Mouse (Mus musculus) induced T-regulatory cell, adult 2 months (primary cell): ENCODE measurements around the gene Prss27.

Source experiments
- DNase-seq: peaks from one replicate; pipeline ENCODE4 v3.0.0-alpha.2; 2012; ENCODE audit warnings: low read depth

Gene Prss27

GRCm38 (mm10) chr17:24037844-24038243 lies at the start of gene Prss27:
Prss27 (plus strand) TSS chr17:24038144.
- DNase-seq = no peak

DNA sequence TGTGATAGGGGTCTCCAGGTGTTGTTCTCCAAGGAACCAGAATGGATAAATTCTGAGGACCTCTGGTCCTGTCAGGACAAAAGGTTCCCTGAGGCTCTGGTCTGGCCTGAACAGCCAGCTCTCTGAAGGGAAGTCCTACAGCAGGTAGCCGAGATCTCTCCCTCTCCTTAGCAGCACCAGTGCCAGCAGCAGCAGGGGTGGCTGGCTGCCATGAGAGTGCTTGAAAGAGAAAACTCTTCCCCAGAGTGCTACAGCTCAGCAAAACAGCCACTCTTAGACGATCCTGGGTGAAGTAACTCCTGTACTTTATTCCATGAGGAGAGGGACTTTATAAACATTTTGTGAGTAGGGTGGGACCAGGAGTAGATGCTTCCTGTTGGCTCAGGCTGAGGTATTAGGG lies 48.1 kb upstream of the Prss27 start:
- DNase-seq = no peak

DNA sequence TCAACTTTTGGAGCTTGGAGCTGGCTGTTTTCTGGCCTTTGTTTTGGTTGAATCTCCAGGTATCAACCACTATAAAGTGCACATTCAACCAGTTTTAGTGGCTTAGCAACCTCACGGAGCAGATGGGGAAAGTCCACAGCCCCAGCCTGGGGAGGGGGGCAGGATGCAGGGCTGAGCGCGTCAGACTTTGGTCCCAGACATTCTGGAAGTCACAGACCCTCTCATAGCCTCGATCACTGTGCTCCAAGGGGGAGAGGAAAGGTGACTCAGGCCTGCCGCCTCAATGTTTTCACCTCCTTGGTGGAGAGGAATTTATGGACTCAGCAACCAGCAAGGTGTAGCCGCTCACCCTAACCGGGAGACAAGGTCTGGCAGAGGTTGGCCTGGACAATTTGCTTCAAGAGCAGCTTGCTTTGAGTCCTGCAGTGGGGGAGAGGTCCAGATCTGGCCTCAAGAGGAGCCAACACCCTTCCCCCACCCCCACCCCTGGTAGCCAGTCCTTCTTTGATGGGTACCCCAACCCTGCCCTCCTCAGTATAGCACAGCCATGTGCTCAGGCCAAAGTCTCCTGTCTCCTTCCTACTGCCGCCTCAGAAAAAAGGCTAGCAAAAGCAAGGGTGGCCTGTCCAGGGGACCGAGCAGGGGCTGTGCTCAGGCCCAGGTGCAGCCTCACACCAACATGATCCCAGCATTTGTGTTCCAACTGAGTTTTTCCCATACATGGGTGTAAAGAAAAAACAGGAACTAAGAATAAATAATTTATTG lies 45.0 kb upstream of the Prss27 start:
- DNase-seq = peak; percentile 37

DNA sequence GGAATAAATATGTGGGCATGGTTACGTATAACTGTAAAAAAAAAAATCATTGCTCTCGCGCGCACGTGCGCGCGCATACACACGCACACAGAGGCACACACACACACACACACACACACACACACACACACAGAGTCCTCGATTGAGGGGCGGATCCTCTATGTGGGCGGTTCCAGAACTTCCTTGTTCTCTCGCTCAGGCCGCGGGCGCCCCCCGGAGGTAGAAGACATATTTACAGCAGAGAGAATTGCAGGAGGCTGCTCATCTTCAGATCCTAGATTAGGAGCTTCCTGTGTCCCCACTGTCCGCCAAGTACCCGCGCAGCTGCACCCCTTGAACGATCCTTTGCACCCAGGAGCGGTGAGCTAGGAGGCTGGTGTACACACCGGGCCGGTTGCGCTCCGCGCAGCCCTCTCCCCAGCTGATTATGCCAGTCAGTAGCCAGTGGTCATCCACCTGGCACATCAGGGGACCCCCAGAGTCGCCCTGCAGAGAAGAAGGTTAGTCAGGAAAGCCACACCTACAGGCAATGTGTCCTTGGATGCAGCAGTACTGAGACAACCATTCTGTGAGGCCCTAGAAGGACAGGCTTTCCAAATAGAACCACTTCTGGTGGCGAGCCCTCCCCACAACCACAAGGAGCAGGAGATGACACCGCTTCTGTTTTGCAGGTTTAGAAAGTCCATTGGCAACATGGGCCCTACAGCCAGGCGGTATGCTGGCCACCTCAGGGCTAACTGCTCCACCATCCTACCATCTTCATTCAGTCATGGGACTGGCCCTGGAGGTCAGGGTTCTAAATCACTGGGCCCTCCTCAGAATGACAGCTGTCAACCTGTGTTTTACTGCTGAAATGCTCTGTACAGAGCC lies 44.1 kb upstream of the Prss27 start:
- DNase-seq = peak; percentile 96

DNA sequence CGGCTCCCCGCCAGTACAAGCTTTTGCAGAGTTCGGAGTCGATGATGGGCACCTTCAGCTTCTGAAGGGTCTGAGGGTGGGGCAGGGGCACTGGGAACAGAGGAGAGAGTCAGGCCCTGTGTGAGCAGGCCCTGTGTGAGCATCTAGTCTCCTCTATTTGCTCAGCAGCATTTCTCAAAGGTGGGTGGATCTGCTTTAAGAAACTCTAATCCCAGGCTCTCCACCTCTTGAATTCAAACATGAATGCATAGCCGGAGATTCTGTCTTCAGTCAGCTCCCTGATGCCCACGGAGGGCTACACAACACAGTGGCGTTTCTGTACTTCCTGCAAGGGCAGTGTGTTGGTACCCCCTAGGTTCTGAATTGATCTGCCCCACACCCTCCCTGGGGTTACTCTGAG lies 43.3 kb upstream of the Prss27 start:
- no peak for DNase-seq

- DNase-seq = no peak
These were observed 42.5 kb upstream of the Prss27 start for GRCm38 (mm10) chr17:23995421-23995820.

DNA sequence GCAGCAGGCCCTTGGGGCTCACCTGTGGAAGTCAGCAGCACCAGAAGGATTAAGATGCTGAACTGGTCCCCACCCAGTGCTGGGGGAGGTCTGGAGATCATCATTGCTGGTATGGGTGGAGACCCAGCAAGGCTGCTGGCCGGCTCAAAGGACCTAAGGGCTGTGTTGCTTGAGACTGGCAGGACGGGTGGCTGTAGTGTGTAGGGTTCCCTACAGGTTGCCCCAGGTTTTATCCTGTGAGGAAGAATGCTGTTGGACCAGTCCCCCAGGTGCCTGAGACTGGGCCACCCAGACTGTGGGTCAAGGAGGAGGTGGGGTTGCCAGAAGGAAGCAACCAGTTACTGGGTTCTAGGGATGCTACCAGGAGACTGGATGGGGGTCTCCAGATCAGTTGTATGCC lies 40.0 kb upstream of the Prss27 start, which contains the start of gene Prss22:
Prss22 (minus strand) TSS at position 200 of the 400 bp plus-strand sequence.
- DNase-seq = no peak

- DNase-seq = no peak
These were observed 39.6 kb upstream of the Prss27 start for GRCm38 (mm10) chr17:23998383-23998782.

- no peak for DNase-seq
These were observed 37.5 kb upstream of the Prss27 start for GRCm38 (mm10) chr17:24000404-24000803.

GRCm38 (mm10) chr17:24004071-24004665 lies 33.8 kb upstream of the Prss27 start:
- DNase-seq = no peak

GRCm38 (mm10) chr17:24005049-24005448 lies 32.9 kb upstream of the Prss27 start:
- no peak for DNase-seq

DNA sequence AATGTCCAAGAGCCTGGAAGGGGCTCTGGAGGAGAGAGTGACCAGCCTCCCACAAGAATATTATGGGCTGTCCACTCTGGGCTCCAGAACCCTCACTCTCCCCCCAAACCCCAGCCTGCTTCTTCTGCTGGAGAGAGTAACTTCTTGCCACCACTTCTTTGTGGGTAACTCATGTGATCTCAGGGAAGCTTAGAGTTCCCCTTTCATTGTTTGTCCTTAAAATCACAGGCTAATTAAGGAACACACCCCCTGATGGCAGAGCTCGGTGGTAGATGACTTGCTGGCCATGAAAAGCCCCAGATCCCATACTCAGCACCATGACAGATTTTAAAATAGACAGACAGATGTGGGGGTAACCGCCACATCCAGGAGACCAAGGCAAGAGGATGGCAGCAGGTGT lies 31.0 kb upstream of the Prss27 start:
- no peak for DNase-seq

GRCm38 (mm10) chr17:24007391-24007790 lies 30.6 kb upstream of the Prss27 start:
- no peak for DNase-seq

DNA sequence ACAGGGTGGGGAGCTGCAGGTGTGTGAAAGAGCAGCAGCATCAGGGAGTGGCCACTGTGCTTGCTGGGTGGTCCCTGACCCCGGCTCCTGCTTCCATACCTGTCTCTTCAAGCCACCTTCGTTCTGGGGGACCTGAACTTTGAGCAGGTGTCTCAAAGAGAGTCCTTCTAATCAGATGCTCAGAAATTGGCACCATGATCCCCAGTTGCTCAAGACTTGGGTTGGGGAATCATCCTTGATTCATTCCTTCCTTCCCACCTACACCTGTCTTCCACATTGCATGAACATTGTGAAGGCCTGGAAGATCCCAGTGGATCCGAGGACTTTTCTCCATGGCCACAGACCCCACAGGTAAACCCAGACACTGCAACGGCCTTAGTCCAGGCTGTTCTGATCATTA lies 29.8 kb upstream of the Prss27 start:
- DNase-seq = no peak

DNA sequence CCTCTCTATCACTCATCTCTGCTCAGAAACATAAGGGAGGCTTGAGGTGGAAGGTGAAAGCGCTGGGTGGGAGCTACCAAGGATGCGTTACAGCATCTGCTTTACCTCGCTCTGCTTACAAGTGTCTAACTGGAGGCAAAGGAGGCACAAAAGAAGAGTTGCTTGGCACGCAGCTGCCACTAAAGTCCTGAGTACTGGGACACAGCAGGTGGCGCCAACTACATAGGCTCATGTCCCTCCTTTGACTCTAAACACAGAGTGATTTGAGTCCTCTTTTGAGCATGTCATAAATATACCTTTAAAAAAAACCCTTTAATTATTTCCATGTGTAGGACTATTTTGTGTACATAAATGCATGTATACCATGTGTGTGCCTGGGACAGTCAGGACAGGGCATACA lies 28.3 kb upstream of the Prss27 start:
- DNase-seq = no peak

DNA sequence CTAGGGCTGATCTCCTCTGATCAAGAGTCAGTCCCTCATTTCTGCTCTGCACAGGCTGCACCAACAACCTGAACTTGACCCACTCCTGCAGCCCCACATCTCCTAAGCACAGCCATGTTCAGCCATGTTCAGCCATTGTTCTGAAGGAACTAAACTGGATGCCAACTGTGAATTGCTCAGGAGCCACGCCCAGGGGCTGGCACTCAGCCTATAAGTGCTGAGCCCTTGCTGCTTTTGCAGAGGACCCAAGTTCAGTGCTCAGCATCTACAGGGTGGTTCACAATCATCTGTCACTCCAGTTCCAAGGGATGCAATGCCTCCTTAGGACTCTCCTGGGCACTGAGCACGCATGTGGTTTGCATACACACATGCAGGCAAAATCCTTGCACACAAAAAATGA lies 25.0 kb upstream of the Prss27 start:
- no peak for DNase-seq

DNA sequence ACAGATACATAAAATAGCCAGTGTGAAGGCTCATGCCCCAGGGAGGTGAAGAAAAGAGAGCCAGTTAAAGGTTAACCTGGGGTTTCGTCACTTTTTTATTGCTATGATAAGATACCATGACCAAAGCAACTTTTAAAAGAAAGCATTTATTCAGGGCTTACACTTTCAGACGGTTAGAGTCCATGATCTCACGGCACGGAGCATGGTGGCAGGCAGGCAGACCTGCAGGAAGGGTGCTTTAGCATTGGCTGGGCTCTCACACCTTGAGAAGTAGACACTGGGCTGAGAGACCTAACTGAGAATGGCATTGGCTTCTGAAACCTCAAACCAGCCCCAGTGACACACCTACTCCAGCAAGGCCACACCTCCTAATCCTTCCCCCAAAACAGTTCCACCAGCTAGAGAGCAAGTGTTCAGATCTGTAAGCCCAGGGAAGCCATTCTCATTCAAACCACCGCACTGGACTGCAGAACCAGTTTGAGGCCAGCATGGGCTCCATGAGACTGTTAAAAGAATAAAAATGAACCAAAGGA lies 23.4 kb upstream of the Prss27 start:
- DNase-seq = no peak

DNA sequence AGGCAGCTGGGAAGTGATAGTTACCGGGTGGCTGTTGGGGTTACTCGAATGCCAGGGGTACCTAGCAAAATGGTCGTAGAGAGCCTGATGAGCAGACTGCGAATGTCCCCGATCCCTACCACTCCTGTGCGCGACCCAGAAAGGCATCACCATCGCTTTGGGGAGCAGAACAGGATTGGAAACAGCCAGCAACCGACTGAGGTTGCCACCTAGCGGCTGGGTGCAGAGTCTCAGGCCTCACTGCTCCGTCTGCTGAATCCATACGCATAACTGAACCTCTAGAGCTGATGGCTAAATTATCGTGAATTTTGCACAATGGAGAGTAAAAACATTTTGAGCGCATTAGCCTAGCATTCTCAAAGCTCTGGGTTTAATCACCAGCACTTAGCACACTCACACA lies 22.2 kb upstream of the Prss27 start:
- DNase-seq = peak; percentile 29

DNA sequence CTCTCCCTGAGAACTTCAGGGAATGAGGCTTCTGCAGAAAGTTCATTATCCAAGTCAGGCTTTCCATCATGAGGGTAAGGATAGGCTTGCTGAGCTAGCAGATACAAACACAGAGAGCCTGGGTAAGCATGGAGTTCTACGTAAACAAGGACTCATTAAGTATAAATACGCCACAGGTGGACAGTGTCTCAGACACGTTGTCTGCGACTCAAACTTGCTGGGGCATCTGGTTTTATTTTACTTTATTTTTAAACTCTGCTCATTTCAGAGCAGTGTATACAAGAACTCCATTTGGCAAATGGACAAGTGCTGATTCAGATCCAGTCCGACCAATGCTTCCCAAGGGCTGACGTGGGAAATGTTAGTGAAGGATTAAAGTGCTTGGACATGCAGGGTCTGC lies 17.2 kb upstream of the Prss27 start:
- no peak for DNase-seq

DNA sequence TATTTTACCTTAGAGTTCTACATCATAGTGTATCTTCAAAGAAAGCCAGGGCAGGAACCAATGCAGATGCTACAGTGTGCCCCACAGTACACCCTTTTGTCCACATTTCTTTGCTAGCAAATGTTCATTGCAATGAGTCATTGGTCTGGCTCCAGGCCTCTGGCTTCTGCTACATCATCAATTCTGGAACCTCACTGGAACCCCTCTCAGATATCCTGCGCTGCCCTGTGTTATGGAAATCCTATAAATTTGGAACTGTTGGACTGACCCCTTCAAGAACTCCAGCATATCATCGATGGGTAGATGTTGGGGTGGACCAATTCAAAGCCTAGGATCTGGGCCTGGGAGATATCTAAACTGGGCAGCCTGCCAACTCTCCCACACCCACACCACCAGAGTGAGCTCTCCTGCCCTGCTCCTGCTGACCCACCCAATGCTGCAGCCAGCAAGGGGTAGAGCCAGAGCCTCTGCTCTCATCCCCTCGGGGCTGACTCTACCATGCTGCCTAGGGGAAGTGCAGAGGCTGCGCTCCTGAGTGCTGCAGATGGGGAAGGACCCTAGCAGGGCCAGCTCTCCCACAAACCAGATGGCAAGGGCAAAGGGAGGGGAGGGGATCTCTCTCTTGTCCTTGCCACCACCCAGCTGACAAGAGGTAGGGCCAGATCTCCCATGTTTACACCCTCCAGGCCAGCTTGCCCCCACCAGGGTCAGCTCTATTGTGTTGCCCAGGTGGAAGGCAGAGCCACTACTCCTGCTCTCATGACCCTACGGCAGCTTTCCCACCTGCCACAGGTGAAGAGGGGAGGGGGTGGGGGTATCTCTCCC lies 16.4 kb upstream of the Prss27 start:
- DNase-seq = no peak

DNA sequence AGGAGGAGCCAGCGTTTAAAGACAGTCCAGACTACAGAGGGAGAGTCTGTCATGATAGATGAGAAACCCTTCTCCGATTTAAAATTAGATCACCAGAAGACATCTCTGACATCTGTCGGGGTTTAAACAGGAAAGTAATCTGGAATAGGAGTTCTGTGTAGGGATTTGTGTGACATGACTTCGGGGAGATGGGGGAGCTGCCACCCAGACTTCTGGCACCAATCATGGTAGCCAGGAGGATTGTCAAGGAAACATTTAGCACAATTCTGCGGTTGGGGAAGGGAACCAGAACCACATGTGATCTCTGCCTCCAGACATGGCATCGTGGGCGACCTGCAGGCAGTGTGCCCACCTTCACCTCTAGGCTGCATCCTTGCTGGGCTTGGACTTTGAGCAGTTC lies 8.5 kb upstream of the Prss27 start:
- DNase-seq = no peak

- DNase-seq = no peak
These were observed 7.4 kb upstream of the Prss27 start for GRCm38 (mm10) chr17:24030551-24030950.
